Comparison of ENCODE assay signal across 28 mouse cellular contexts in the genomic region with DNA sequence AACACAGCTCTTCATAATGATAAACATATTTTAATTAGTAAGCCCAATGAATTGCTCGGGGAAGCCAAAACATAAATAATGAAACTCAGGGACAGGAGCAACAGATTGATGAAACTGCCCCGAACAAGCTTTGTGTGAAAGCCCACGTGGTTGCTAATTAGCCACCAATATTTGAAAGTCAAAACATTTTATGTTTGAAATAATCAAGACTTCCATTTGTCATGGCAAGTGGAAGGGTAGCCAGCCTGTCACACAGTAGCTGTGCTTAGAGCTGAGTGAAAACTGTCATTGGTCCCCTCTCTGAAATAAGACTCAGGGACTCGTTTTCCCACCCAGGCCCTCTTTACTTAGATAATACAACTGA. TPM values are rescaled to one million over a fixed set of nuclear protein-coding genes. Genes with fewer than 3 reads are reported as not detected.
"Had no signal": no experiment of that assay in that cellular context is flagged by ENCODE, and none has a peak within 500 bp of the region (broad histone marks: within the 10 kb centered on the region; RNA-seq: fewer than 3 reads in every experiment).

No protein-coding gene starts in this region.

- H3K9ac ChIP-seq: limb, embryonic 13.5 days; liver, embryonic 12.5 days; liver, embryonic 15.5 days; lung, embryonic 15.5 days; midbrain, embryonic 13.5 days; neural tube, embryonic 13.5 days; stomach, embryonic 15.5 days had no signal

- H3K36me3 ChIP-seq: limb, embryonic 13.5 days; liver, embryonic 12.5 days; liver, embryonic 15.5 days; lung, embryonic 15.5 days; midbrain, embryonic 10.5 days; midbrain, embryonic 13.5 days; neural tube, embryonic 13.5 days; stomach, embryonic 15.5 days had no signal

- H3K27me3 ChIP-seq: limb, embryonic 13.5 days; liver, embryonic 12.5 days; liver, embryonic 15.5 days; lung, embryonic 15.5 days; midbrain, embryonic 13.5 days; neural tube, embryonic 13.5 days; stomach, embryonic 15.5 days had no signal

- ATAC-seq: liver, embryonic 12.5 days; midbrain, embryonic 13.5 days; midbrain, embryonic 16.5 days had no signal

- DNase-seq: kidney, adult 18-20 months; kidney, adult 9 months; kidney, postnatal 14 days; kidney, postnatal 4 days; left cerebral cortex, postnatal 4 days; liver; lung, adult 18-20 months; lung, postnatal 10 days; lung, postnatal 36 days; retina, postnatal 1 day; right cerebral cortex, postnatal 25 days; spleen, adult 18-20 months; thymus, postnatal 25 days had no signal

- H3K9me3 ChIP-seq: limb, embryonic 13.5 days; liver, embryonic 12.5 days; liver, embryonic 15.5 days; lung, embryonic 15.5 days; megakaryocyte, embryonic 14.5 days; midbrain, embryonic 10.5 days; midbrain, embryonic 13.5 days; neural tube, embryonic 13.5 days; stomach, embryonic 15.5 days had no signal

- H3K4me2 ChIP-seq: limb, embryonic 13.5 days; liver, embryonic 12.5 days; liver, embryonic 15.5 days; lung, embryonic 15.5 days; midbrain, embryonic 13.5 days; neural tube, embryonic 13.5 days; stomach, embryonic 15.5 days had no signal

- H3K4me3 ChIP-seq: limb, embryonic 13.5 days; liver, embryonic 12.5 days; liver, embryonic 15.5 days; lung, embryonic 15.5 days; megakaryocyte, embryonic 14.5 days; midbrain, embryonic 10.5 days; midbrain, embryonic 13.5 days; myocyte; neural tube, embryonic 13.5 days; stomach, embryonic 15.5 days had no signal

- H3K4me1 ChIP-seq: liver, embryonic 12.5 days; liver, embryonic 15.5 days; lung, embryonic 15.5 days; megakaryocyte, embryonic 14.5 days; midbrain, embryonic 10.5 days; neural tube, embryonic 13.5 days had no signal

- H3K27ac ChIP-seq: limb, embryonic 13.5 days; liver, embryonic 12.5 days; liver, embryonic 15.5 days; lung, embryonic 15.5 days; midbrain, embryonic 10.5 days; midbrain, embryonic 13.5 days; neural tube, embryonic 13.5 days; stomach, embryonic 15.5 days had no signal

RNA-seq across cellular contexts. Expression of gene Aox2, which starts 3.5 kb away (rescaled TPM):
- total RNA-seq: layer of hippocampus, adult 18-20 months; left cerebral cortex, adult 18-20 months; left cerebral cortex, postnatal 4 days; monocyte, adult 5-6 weeks; neutrophil, adult 5-6 weeks had no signal
- polyA plus RNA-seq: liver, embryonic 12.5 days; liver, embryonic 15.5 days; midbrain, embryonic 10.5 days; myocyte had no signal
